Mouse (Mus musculus) gastrocnemius, postnatal 10 days (tissue): ENCODE data around the gene Cnot11. TPM values are rescaled to one million over a fixed set of nuclear protein-coding genes. Genes with fewer than 3 reads are reported as not detected.
"Not testable (repeated sequence)": the region's sequence is repeated elsewhere in the genome, so short reads cannot be mapped to it uniquely, and the experiment has no call there.

Experiments
- DNase-seq: peaks from one replicate; pipeline ENCODE4 v3.0.0; 2021; ENCODE audit warnings: mixed read lengths
- total RNA-seq, 2 experiments: library from RNA; stranded (reverse); gene quantifications; 2 replicates each; pipeline ENCODE4 v1.2.3; 2021

Cnot11 gene
- total RNA-seq, 2 experiments from 2014 or later, result 19.2 to 19.6 TPM

DNA sequence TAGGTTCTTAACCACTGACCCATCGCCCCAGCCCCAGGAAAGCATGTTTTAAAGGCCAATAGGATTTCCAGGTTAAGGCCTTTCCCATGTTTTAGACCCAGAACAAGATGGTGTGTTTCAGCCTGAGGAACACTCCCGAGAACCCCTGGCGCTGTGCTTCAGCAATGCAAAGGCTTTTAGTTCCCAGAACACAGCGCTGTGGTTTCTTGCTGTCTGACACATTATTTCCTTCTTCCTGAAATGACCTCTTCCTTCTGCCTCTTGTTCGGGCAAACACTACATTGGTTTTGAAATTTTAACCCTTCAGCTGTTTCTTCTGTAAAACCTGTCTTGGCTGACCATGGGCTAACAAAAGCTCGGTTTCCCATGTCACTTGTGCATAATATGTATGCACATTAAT is 44.3 kb downstream of the Cnot11 start:
- DNase-seq, result no peak

DNA sequence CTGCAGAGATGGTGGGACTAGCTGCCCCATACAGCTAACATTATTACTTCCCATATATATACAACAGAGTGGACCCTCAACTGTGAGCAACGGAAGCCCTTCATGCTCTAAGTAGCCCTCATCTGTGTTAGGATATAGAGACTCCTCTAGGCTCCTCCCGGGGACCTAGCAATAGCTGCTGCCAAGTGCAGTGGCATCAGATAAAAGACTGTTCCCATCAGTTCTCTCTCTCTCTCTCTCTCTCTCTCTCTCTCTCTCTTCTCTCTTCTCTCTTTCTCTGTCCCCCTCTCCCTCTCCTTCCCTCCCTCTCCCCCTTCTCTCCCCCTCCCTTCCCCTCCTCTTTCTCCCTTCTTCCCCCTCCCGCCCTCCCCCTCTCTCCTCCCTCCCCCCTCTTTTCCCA is 46.4 kb downstream of the Cnot11 start:
- no peak for DNase-seq

DNA sequence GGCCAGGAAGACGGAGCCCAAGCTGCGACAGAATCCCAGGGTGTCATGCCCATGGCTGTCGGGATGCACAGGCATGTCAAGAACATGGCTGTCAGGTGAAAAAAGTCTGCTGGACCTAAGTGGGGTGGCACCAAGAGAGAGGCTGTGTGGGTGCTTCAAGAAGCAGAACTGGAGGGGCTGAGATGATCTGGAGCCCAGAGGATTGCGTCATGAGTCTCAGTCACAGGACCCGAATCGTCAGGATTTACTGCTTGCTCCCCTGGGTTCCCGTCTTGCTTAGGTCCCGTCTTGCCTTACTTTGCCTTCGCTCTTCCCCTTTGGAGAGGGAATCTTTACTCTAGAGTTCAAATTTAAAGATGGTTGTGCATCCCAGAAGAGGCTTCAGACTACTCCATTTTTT is 48.4 kb downstream of the Cnot11 start:
- no peak for DNase-seq

DNA sequence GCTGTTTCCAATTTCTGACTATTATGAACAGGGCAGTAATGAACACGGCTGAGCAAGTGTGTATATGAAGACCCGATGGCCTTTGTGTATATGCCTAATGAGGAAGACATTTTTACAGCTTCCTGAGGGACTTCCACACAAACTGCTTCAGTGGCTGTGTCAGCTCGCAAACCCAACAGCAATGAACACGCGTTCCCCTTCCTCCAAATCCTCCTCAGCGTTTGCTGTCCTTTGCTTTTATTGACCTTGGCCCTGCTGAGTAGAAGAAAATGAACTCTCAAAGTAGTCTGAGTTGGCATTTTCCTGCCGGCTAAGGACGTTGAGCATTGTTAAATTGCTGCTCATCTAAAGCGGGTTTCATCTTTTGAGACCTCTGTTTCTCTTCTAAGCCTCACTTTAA is 50.6 kb downstream of the Cnot11 start:
- no peak for DNase-seq

DNA sequence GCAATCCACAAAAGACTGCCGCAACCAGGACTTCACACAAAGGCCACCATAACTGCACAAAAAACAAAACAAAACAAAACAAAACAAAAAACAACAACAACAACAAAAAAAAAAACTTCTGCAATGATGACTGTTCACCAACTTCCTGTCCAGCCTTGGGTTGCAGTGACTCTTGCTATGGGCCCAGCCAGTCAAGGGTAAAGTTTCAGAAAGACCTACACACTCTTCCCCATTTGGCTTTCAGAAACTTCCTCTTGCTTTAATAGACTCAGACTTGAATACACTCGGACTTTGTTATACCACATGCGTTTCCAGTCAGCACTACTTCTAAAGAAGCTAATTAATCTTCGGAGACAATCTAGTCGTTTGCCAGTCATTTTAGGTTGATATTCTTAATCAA is 55.4 kb downstream of the Cnot11 start:
- DNase-seq, result no peak

DNA sequence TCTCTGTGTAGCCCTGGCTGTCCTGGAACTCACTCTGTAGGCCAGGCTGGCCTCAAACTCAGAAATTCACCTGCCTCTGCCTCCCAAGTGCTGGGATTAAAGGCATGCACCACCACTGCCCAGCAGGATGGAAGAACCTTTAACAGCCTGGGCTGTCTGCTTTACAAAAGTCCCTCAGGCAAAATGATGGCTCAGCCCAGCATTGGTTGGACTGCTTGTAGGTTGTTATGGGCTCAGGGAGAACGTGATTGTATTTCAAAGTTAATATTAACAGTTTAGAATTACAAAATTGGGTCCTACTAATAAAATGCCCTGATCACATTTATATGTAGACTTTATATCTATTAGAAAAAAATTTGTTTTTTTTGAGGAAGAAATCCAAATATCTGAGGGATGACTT is 56.8 kb downstream of the Cnot11 start:
- not testable (repeated sequence) for DNase-seq

DNA sequence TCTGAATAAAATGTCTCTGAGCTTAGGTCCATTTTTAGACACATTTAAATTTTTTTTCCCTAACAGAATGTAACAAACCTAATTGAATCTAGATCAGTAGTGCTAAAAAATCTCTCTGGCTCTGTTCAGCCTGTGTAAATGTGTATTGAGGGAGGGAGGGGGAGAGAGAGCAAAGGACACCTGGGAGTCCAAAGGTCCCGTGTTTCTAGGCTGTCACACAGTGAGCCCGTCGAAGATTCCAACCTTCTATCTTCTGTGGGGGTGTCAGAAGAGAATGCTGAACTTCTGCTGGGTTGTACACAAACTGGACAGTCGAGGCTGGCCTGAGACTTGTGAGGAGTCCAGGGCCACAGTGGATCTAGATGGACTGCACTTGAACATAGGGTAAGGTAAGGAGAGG is 57.3 kb downstream of the Cnot11 start:
- no peak for DNase-seq

DNA sequence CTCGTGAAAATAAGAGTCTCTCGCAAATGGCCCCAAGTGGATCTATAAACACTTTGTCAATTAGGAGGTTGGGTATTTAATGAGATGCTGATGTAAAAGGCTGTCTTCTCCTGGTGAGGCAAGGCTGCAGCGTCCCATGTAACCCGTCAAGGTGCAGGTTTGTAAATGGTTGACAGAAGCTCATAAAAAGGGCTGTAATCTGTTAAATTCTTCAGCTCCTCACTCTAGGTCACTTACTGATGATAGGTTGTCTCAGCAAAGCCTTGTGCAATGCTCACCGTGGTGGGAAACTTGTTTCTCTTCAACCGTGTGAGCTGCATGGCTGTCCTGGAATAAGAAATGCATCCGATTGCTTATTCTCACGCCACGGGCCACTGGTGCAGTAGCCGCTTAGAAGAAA is 59.0 kb downstream of the Cnot11 start:
- no peak for DNase-seq

Other genes with a start within 250 kb of the Cnot11 start
- 100 to 1,000 TPM; 882 to 915 TPM for gene Rpl31, start 167.2 kb upstream of the Cnot11 start, total RNA-seq
- 10 to 100 TPM in 1 of 2 experiments, 1 to 10 TPM in 1; 10.0 to 13.0 TPM for gene Tbc1d8, start 56.2 kb upstream of the Cnot11 start, total RNA-seq
- 10 to 100 TPM in 1 of 2 experiments, 1 to 10 TPM in 1; 9.3 to 11.2 TPM for gene Rnf149, start 42.4 kb downstream of the Cnot11 start, total RNA-seq
- under 1 TPM; 0.14 to 0.18 TPM for gene Creg2, start 116.5 kb downstream of the Cnot11 start, total RNA-seq
- under 1 TPM; 0.25 to 0.45 TPM for gene Rfx8, start 186.0 kb downstream of the Cnot11 start, total RNA-seq